Mouse (Mus musculus): ENCODE results near the gene Inpp5b.
"Not testable (repeated sequence)": the region's sequence is repeated elsewhere in the genome, so short reads cannot be mapped to it uniquely, and the experiment has no call there.

Inpp5b gene

DNA sequence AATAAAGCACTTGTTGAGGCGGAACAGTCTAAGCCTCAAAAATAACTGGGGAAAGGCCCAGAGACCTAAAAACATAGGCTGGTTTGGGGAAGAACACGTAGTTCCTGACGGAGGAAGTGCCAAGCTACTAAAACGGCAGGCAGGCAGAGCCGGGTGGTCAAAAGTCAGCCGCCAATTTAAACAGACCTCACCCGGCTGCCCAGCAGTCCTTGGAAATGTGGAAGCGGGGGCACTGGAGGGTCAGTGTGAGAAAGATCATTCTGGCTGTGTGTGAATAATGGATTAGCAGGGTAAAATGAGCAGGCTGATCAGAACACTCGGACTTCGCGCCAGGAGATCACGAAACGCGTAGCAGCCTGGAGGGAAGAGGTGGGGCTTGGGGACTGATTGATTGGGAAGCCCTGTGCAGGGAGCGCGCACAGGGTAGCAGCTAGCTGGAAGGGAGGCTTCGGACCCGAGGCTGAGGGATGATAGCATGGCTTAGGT, 31.6 kb upstream of the Inpp5b start:
- DNase-seq (ENCODE audit: low read depth): no peak

DNA sequence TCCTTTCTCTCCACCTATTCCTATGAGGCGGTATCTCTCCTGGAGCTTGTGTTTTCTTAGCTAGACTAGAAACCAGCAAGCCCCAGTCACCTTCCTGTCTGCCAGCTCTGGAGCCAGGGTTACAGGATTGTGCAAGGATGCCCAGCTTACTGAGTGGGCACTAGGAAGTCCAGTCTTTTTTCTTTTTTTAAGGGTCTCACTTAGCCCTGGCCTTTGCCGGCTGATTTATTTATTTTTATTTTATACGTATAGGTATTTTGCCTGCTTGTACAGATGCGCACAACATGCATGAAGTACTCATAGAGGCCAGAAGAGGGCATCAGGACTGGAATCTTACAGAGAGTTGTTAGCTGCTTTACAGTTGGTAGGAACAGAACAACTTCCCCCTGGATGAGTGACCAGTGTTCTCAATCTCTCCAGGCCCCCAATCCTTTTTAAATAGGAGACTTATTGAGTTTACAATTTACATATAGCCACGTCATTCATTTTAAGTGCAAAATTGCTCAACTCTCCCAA, 30.8 kb upstream of the Inpp5b start:
- no peak for DNase-seq (ENCODE audit: low read depth)

DNA sequence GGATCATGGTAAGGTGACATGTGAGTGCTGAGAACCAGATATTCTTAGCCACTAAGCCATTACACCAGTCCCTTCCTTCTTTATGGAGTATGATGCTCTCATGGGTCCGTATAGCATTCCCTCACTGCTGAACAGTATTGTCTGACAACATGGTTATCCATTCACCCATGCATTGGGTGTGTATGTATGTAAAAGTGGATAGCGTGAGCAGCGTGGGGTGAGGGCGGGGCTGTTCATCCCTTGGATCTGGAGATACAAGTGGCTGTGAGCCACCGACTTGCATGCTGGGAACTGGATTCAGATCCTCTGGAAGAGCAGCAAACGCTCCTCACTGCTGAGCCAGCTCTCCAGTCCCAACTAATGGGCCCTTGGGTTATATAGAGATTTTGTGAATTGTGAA, 29.0 kb upstream of the Inpp5b start:
- DNase-seq (ENCODE audit: low read depth): no peak

DNA sequence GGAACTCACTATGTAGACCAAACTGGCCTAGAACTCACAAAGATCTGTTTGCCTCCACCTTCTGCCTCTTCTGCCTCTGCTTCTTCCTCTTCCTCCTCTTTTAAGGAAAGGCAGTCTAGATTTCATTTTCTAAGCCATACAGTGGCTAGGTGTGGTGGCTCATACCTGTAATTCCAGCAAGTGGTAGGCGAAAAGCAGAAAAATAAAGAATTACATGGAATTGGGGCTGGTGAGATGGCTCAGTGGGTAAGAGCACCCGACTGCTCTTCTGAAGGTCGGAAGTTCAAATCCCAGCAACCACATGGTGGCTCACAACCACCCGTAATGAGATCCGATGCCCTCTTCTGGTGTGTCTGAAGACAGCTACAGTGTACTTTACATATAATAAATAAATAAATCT, 27.8 kb upstream of the Inpp5b start:
- DNase-seq (ENCODE audit: low read depth): not testable (repeated sequence)

DNA sequence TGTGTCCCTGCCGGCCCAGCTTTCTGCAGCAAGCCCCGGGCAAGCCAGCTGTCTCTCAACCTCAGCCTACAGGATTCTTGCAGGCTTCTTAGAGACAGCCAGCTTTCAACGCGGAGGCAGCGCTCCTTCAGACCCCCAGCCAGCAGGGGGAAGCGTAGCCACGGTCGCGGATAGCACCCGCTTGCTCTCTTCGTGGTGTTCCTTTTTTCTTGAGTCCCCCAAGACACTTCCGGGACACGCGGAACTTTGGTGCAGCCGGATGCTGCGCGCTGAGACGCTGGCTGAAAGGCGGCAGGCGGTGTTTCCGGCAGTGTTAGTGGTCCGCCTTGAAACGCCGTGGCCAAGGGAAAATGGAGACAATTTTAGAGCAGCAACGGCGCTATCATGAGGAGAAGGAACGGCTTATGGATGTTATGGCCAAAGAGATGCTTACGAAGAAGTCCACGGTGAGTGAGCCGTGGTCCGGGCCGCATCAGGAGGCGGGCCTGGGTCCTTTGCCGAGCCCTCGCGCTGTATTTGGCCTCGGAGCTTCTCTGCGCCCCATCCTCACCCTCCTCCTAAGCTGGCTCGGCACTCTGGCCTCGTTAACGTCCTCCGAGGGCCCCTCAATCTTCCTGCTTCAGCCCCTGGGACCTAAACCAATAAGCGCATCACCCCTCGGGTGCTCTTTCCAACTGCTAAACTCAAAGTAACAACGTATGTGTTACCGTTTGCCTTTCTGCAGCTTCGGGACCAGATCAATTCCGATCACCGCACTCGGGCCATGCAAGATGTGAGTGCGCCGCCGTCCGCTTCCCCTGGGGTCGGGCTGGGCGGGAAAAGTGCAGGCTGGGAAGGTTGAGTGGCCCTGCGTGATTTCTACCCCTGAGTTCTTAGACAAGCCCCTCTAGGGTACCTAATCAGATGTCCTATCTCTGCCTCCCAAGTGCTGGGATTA, 26.8 kb upstream of the Inpp5b start, which contains the start of gene Sf3a3:
Gene Sf3a3, plus strand, starts transcription at position 232 of the 937 bp plus-strand sequence.
- DNase-seq (ENCODE audit: low read depth): peak; percentile 90

DNA sequence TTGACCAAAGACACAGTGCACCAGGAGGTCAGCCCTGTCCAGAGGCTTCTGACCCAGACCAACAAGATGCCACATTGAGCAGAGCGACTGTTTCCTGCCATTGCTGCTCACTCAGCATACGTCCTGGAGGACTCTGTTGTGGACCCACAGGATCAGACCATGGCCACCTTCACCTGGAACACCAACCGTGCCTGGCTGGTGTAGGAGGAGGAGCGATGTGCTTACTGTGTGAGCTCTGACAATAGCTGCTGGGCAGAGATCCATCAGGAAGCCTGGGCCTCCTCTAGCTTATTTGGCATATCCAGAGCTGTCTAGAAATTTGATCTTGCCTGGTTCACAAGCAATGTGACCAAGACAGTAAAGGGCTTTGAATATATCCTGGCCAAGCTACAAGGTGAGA, 22.5 kb upstream of the Inpp5b start:
- DNase-seq (ENCODE audit: low read depth): no peak

DNA sequence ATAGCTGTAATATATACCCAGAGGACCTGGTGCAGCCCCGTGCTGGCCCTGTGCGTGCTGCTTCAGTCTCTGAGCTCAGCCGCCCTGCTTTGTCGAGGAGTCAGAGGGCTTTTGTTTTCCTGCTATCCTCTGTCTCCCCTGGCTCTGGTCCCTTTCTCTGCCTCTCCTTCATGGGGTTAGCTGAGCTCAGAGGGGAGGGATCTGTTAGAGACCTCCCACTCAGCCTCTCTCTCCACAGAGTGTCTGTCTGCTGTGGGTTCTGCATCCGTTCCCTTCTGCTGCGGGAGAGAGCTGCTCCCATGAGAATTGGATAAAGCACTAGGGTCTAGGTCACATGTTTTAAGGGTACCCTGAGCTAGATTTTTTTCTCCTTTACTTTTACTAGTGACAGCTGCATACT, 15.5 kb upstream of the Inpp5b start:
- no peak for DNase-seq (ENCODE audit: low read depth)

DNA sequence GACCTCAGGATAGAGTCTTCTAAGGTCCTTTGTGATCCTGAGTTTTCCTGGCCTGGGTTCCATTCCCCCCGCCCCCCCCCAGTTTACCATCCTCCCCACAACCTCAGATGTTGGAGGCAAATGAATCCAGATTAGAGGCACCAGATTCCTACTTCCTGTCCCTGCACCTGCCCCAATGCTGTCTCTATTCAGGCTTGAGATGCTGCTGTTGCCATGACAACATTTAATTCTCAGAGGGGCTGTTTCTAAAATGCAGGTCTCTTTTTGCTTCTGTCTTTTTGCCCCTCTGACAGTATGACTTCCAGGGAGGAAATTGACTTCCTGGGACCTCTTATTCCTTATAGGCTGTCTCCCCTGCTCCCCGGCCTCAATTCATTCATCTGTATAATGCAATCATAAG, 4.7 kb upstream of the Inpp5b start:
- no peak for DNase-seq (ENCODE audit: low read depth)

DNA sequence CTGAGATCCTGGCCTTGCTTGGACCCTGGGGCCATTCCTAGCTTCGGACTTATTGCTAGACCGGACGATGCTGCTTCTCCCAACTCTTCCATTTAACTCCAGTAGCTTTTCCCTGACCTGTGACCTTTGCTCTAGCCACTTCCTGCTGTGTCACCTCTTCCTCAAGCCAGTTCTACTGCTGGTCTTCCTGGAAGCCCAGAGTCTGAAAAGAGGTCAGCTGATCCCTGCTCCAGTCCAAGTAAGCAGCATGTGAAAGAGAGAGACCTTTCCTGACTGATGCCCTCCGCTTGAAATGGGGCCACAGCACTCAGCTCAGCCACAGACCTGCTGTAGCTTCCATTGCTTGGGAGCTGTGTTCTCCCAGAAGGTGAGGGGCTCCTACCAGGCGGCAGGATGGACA, 4.2 kb upstream of the Inpp5b start:
- DNase-seq (ENCODE audit: low read depth): no peak

DNA sequence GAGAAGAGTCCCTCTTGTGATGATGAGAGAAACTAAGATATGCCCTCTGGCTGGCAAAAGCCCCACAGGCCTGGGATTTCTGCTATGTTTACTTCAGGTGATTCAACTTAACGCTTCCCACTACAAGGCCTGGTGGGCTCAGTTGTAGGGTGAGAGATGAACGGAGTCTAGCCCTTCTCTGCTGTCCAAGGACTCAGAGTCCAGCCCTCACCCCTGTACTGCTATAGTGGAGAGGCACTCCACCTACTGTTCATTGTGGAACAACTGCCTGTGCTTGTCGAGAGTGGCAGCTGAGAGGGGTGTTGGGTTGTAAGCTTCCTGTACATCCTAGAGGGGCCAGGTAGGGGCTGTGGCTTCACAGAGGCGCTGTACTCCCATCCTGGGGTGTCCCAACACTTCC, 3.6 kb upstream of the Inpp5b start:
- DNase-seq (ENCODE audit: low read depth): no peak

DNA sequence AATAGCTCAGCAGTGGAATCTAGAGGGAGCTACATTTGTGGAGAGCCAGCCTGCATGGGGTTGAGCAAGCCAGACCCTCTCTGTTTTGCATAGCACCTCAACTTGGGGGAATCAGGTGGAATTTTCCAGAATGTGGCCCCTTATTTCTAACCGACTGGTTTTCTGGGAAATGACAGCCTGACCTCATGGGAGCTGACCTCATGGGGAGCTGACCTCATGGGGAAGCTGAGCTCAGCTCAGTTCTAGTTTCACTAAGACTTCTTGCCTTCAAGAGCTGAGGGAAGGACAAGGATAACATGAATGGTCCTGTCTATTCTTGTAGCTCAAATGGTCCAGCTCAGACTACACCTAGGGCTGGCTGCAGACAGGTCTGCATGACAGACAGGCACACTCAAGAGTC, 2.9 kb upstream of the Inpp5b start:
- DNase-seq (ENCODE audit: low read depth): no peak

DNA sequence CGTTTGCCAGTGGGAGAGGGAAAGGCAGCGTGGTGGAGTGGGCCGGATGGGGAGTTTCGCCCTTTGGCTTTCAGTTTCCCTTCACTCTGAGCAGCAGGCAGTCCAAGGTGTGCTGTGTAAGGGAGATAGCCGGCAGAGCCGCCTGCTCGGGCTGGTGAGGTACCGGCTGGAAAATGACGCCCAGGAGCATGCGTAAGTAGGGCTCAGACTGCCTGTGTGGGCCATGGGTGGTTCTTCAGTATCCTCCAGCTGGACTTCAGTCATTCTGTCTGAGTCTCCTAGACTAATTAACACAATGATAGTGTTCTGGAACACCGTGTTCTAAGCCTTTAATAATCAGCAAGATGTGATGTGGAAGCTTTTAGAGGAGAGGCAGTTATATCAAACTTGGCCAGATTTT, 1.2 kb downstream of the Inpp5b start:
- no peak for DNase-seq (ENCODE audit: low read depth)

DNA sequence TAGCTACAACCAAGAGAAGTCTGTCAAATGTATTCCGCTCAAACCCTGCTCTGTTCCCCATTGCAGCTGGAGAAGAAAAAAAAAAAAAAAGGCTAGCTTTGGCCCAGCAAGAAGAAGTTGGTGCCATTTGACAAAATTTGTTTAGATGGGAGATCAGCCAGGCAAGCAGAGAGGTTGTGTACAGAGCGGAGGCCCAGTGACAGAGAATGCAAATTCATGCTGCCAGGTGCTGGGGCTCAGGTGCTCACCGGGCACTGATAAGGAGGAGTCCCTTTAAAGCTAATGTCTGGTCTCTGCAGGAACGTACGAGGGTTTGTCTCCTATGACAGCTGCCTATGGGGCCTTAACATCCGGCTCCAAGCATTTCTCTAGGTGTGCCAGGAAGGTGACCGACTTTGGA, 4.9 kb downstream of the Inpp5b start:
- DNase-seq (ENCODE audit: low read depth): no peak

DNA sequence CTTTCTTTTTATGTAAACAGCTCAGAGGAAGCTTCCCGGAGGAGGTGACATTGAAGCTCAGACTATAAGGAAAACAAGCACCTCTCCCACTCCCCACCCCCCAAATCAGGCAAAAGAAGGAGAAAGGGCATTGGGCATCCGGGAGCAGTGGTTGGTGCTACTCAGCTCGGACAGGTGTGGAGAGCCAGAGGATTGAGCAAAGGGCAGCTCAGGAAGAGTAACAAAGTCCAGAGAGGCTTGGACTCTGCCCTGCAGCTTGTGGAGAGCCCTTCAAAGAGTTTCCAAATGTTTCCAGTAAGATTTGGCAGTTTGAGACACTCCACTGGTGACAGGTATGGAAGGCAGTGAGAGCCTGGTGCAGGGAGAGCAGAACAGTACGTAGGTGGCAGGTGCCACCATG, 6.2 kb downstream of the Inpp5b start:
- no peak for DNase-seq (ENCODE audit: low read depth)

DNA sequence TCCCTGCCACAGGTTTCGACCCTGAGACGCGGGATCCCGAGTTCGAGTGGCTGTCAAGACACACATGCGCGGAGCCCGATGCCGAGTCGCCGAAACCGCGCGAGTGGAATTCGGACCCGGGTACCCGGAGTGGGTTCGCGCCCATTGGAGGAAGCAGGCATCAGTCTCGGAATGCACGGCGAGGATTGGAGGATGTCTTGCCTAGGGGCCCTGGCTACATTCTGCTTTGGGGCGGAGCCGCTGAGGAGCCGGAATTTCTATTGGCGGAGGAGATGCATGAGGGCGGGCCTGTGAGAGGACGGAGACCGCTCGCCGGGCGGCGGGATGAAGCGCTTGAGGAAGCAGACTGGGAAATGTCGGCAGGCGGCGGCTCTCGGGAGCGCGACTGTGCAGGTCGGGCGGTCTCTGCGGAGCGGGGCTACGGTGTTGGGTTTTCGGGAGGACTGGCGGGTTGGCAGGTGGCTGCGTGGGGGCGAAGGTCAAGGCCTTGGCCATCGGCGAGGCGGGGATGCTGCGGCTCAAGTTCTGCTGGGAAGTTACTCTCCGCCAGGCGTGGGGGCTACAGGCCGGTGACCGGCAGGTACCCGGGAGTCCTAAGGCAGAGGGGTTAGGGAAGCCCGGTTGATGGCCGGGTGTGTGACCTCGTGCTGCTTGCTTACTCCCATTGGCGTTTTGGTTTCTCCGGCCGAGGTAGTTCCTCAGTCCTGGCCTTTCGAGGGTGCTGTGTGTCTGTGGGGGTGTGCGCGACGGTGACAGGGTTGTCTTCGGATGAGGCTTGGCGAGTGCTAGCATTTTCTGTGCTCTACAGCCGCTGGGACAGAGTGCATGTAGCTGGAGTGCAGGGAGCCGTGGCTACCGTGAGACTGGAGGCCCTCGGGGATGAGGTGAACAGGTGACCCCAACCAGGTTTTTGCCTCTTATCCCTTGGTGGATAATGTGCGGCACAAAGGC, 9.9 kb downstream of the Inpp5b start:
- peak; percentile 91 for DNase-seq (ENCODE audit: low read depth)

DNA sequence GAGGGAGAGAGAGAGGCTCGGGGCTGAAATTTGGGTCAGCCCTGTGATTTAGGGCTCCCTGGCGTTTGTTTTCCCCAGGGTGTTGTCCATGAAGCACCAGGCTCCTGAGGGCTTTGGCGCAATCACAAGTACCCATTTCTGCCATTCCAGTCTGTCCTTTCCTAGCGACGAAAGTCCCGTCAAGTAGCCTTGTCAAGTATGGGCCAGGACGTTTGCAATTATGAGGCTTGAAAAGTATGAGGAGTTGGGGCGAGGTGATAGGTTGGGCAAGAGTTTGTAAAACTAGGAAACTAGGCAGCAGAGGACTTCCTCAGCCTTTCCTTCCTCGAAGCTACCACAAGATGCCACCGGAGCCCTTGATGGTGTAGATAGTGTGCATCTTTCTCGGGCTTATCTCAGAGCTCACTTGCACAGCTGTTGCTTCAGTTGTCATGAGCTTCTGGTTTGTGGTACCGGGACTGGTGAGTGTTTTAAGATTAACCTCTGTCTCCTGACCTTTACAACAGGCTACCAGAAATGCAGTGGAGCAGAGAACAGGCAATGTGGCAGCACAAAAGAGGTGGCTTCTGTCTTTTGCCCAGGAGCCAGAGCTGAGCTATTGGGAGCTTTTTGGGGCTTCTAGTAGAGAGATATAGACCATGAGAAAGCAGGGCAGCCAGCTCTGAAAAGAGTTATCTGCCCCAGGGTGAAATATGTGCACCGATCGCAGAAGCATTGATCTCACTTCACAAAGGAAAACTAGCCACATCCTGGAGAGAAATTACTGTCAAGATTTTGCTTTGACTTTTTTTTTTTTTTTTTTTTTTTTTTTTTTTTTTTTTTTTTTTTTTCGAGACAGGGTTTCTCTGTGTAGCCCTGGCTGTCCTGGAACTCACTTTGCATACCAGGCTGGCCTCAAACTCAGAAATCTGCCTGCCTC, 10.9 kb downstream of the Inpp5b start:
- DNase-seq (ENCODE audit: low read depth): no peak

DNA sequence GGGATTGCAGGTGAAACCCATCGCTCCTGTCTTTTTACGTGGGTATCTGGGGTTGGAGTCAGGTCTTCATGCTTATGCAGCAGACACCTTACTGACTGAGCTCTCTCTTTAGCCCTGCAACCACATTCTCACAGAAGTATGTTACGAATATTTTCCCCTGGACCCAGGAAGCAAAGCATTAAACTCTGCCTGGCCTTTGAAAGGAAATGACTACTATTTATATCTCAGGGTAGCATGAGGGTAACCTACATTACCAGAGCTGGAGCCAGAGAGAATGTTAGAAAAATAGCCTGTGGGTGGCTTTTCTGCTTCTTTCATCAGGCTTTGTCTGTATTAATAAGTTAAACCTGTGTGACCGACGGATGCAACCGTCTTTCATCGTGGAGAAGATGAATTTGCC, 13.9 kb downstream of the Inpp5b start:
- no peak for DNase-seq (ENCODE audit: low read depth)

DNA sequence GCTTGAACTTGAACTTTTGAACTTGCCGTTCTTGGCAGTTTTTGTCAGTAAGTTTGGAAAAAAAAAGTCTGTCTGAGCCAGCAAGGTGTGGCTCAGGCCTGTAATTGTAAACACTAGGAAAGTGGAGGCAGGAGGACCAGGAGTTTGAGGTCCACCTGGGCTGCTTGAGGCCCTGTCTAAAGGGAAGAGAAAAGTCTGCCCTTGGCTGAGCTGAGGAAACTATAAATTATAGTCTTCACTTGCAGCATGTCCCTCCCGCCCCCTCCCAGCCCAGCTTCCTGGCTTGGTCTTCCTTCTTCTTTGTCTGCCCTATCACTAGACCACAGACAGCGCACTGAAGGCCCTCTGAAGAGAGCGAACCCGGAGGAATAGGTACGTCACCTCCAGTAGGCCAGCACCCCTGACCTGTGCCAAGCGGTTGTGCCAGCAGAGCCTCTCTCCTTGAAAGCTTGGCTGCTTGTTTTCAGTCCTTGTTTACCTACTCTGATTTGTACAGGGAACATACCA, 17.7 kb downstream of the Inpp5b start:
- DNase-seq (ENCODE audit: low read depth): no peak

DNA sequence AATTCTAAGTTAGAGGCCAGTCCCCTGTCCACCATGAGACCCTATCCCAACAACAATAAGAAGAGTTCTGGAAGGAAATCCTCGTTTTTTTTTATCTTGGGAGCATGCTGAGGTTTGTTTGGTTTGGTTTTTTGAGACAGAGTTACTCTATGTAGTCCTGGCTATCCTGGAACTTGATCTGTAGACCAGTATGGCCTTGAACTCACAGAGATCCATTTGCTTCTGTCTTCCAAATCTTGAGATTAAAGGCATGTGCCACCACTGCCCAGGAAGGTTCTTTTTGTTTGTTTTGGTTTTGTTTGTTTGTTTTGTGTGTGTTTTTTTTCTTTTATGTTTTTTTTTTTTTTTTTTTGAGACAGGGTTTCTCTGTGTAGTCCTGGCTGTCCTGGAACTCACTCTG, 19.6 kb downstream of the Inpp5b start:
- DNase-seq (ENCODE audit: low read depth): no peak

DNA sequence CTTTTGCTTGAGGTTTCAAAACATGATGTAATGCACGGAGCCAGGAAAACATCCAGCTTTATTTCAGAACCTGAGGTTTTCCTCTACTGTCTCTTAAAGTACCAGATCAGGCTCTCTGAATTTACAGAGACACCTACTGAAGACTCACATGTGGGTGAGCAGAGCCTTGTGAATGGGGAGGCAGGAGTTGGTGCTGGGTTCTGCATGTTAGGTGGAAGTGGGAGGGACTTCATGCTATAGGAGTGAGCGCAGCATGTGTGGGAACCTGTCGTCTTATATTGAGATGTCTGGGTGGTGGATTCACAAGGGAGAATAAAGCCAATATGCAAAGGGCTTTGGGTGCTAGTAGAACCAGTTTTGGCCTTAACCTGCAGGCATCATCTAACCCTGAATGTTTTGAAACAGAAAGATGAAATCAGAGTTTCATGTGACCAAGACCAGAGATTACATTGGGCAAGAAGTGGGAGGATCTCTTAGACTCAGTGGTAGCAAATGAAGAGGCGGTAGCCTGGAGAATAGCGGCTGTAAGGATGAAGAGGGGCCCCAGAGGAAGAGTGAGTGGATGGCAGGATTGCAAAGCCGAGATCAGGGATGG, 21.3 kb downstream of the Inpp5b start:
- no peak for DNase-seq (ENCODE audit: low read depth)

All from fibroblast of lung, adult 2 months (primary cell).